Mouse (Mus musculus): ENCODE data around the gene F12. TPM values are rescaled to one million over a fixed set of nuclear protein-coding genes. Genes with fewer than 3 reads are reported as not detected.

F12 gene
- polyA plus RNA-seq, 1 experiment, result 0.03 TPM

DNA sequence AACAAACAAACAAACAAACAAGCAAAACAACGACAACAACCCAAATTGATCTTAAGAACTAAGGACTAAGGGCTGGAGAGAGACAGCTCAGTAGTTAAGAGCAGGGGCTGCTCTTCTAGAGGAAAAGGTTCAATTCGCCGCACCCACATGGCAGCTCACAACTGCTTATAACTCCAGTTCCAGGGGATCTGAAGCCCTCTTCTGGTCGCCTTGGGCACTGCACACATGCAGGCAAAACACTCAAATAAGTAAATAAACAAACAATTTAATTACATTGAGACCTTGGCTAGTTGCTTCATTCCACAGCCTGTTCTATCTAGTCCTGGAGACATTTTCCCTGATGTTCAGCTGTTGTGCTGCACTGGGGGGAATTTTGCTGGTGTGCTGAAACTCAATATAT is 33.7 kb downstream of the F12 start:
- peak overlapping the region; percentile 68 for H3K27ac ChIP-seq (ENCODE audit: insufficient read depth, low read depth, low read length)
- DNase-seq, result peak; percentile 31
- WGBS, result 79% methylated on average over 4 of the region's 4 CpGs

DNA sequence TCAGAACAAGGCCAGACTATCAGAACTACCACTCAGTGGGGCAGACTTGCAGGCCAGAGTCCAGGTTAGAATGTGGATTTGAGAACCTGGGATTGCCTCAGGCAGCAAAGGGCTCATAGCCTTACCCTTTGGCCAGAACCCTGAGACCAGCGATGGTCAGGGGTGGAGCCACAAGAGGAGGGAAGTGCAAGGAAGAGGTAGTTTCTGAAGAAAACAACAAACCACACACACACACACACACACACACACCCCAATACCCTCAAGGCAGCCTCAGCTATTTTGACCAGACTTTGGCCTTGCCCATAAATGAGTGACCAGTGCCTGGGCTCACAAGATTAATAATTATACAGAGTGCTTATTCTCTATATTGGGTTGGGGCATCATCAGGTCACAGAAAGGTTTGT is 35.0 kb downstream of the F12 start:
- WGBS, result 40% methylated on average over 1 of the region's 1 CpGs
- Histone ChIP-seq H3K27ac (ENCODE audit: insufficient read depth, low read depth, low read length) (peak overlapping the region; percentile 95), H3K36me3 (ENCODE audit: control insufficient read depth, insufficient read depth, low read length) (no peaks in the 10 kb centered on the region), H3K4me1 (ENCODE audit: control insufficient read depth, insufficient read depth, low read length) (peaks cover 4% of the 10 kb centered on the region; the same call in 1 of the 2 replicates), H3K27me3 (replicated peaks; ENCODE audit: control insufficient read depth, insufficient read depth, low read length) (no peaks in the 10 kb centered on the region), H3K4me3 (ENCODE audit: insufficient read depth, low read depth, low read length) (no peak overlapping the region)
- peak; percentile 94 for DNase-seq
- TF ChIP-seq POLR2A (IDR thresholded peaks at IDR 0.05; ENCODE audit: low read depth, low read length) (no peak), CTCF (conservative IDR thresholded peaks at IDR 0.05; ENCODE audit: insufficient read depth, insufficient read length, low read depth, low read length) (no peak)

More for the DNA sequence above, 33.7 kb downstream of the F12 start:
- Histone ChIP-seq H3K4me3 (ENCODE audit: insufficient read depth, low read depth, low read length) (no peak overlapping the region), H3K36me3 (ENCODE audit: control insufficient read depth, insufficient read depth, low read length) (no peaks in the 10 kb centered on the region), H3K4me1 (ENCODE audit: control insufficient read depth, insufficient read depth, low read length) (peaks cover 4% of the 10 kb centered on the region; the same call in 1 of the 2 replicates), H3K27me3 (replicated peaks; ENCODE audit: control insufficient read depth, insufficient read depth, low read length) (no peaks in the 10 kb centered on the region)
- no peak for TF ChIP-seq POLR2A (IDR thresholded peaks at IDR 0.05; ENCODE audit: low read depth, low read length)
- peak; percentile 33; the same call in 1 of the 2 replicates for TF ChIP-seq CTCF (conservative IDR thresholded peaks at IDR 0.05; ENCODE audit: insufficient read depth, insufficient read length, low read depth, low read length)

DNA sequence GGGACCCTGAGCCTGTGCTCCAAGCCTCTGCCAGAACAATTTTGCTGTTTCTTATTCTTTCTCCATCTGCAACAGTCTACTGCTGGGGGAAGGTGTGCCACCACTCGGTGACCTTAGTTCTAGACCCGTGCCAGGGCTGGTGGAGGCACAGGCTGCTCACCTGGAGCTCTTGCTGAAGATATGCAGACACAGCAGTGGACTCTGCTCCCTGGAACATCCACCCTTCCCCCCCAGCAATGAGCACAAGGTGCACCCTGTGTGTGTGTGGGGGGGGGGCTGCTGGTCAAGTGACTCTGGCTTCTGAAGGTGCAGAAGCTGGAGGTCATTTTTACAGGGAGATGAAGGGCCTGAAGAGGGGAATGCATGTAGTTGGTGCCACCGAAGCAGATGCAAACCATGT is 35.9 kb downstream of the F12 start:
- DNase-seq, result peak; percentile 96
- Histone ChIP-seq H3K27me3 (replicated peaks; ENCODE audit: control insufficient read depth, insufficient read depth, low read length) (no peaks in the 10 kb centered on the region), H3K27ac (ENCODE audit: insufficient read depth, low read depth, low read length) (peak overlapping the region; percentile 95), H3K4me1 (ENCODE audit: control insufficient read depth, insufficient read depth, low read length) (peaks cover 4% of the 10 kb centered on the region; the same call in 1 of the 2 replicates), H3K36me3 (ENCODE audit: control insufficient read depth, insufficient read depth, low read length) (no peaks in the 10 kb centered on the region), H3K4me3 (ENCODE audit: insufficient read depth, low read depth, low read length) (0 out of 2 replicates have a peak overlapping the region, but pooled peaks have one; percentile 6)
- TF ChIP-seq POLR2A (IDR thresholded peaks at IDR 0.05; ENCODE audit: low read depth, low read length) (no peak), CTCF (conservative IDR thresholded peaks at IDR 0.05; ENCODE audit: insufficient read depth, insufficient read length, low read depth, low read length) (no peak)
- WGBS, result 50% methylated on average over 3 of the region's 3 CpGs

DNA sequence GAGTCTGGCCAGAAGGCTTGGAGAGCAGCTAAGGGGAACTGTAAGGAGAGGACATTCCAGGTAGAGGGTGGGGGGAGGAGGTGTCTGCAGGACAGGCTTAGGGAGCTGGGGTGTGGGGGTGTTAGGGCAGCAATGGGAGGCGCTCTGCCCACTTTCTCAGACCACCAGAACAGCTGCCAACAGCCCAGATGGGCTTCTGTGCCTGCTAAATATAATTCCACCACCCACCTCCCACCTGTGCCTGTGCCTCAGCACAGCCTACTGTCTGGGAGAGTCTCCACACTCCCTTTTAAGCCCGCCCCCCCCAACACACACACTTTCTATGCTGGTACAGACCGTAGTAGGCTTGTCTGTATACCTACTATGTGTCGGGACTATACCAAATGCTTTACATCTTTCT is 44.8 kb downstream of the F12 start:
- H3K4me3 ChIP-seq (ENCODE audit: insufficient read depth, low read depth, low read length), result no peak overlapping the region
- no peak for DNase-seq
- H3K27ac ChIP-seq (ENCODE audit: insufficient read depth, low read depth, low read length), result no peak overlapping the region
- H3K36me3 ChIP-seq (ENCODE audit: control insufficient read depth, insufficient read depth, low read length), result no peaks in the 10 kb centered on the region
- 89% methylated on average over 4 of the region's 4 CpGs for WGBS
- TF ChIP-seq POLR2A (IDR thresholded peaks at IDR 0.05; ENCODE audit: low read depth, low read length), result no peak
- TF ChIP-seq CTCF (conservative IDR thresholded peaks at IDR 0.05; ENCODE audit: insufficient read depth, insufficient read length, low read depth, low read length), result no peak
- no peaks in the 10 kb centered on the region for H3K27me3 ChIP-seq (replicated peaks; ENCODE audit: control insufficient read depth, insufficient read depth, low read length)
- no peaks in the 10 kb centered on the region for H3K4me1 ChIP-seq (ENCODE audit: control insufficient read depth, insufficient read depth, low read length)

DNA sequence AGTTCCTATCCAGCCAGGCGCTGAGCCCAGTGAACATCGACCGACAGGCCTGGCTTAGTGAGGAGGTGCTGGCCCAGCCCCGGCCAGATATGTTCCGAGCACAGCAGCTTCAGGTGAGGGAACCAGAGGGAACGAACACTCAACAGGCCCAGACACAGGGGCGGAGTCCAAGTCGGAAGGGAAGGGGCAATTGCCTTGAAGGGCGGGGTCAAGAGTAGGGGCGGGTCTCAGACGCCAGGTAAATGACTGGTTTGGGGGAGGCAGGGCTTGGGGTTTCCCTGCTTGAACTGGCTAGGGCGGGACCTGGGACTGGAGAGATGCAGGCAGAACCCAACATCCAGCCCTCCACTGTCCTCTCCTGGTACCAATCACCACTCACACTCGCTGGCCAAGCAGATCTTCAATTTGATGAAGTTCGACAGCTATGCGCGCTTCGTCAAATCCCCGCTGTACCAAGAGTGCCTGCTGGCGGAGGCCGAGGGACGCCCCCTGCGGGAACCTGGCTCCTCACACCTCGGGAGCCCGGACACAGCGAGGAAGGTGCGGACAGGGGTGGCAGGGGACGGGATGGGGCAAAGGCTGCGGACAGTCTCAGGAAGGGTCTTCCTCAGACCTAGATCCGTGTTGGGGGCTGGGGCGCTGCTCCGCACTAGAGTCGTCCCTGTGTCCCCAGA is 47.5 kb downstream of the F12 start:
- Histone ChIP-seq H3K4me3 (ENCODE audit: insufficient read depth, low read depth, low read length) (no peak overlapping the region), H3K36me3 (ENCODE audit: control insufficient read depth, insufficient read depth, low read length) (no peaks in the 10 kb centered on the region), H3K4me1 (ENCODE audit: control insufficient read depth, insufficient read depth, low read length) (no peaks in the 10 kb centered on the region), H3K27ac (ENCODE audit: insufficient read depth, low read depth, low read length) (no peak overlapping the region), H3K27me3 (replicated peaks; ENCODE audit: control insufficient read depth, insufficient read depth, low read length) (no peaks in the 10 kb centered on the region)
- DNase-seq, result peak; percentile 62
- WGBS, result 24% methylated on average over 32 of the region's 32 CpGs
- no peak for TF ChIP-seq POLR2A (IDR thresholded peaks at IDR 0.05; ENCODE audit: low read depth, low read length)
- no peak for TF ChIP-seq CTCF (conservative IDR thresholded peaks at IDR 0.05; ENCODE audit: insufficient read depth, insufficient read length, low read depth, low read length)

DNA sequence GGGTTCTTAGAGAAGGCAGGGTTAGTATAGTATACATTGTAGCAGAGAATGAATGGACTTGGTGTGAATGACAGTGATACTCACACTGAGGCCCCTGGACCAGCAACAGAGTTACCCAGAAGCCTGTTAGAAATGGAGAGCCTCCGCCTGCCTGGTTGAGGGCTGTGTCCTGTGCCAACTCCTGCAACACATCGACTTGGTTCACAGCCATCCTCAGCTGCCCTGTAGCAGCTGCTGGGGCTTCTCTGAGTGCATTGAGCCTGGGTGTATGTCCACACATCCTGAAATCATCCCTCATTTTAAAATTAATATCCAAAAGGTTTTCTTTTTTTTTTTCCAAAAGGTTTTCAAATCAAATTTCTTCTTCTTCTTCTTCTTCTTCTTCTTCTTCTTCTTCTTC is 50.7 kb downstream of the F12 start:
- Histone ChIP-seq H3K27me3 (replicated peaks; ENCODE audit: control insufficient read depth, insufficient read depth, low read length) (no peaks in the 10 kb centered on the region), H3K27ac (ENCODE audit: insufficient read depth, low read depth, low read length) (no peak overlapping the region), H3K36me3 (ENCODE audit: control insufficient read depth, insufficient read depth, low read length) (no peaks in the 10 kb centered on the region), H3K4me3 (ENCODE audit: insufficient read depth, low read depth, low read length) (no peak overlapping the region), H3K4me1 (ENCODE audit: control insufficient read depth, insufficient read depth, low read length) (no peaks in the 10 kb centered on the region)
- TF ChIP-seq POLR2A (IDR thresholded peaks at IDR 0.05; ENCODE audit: low read depth, low read length) (no peak), CTCF (conservative IDR thresholded peaks at IDR 0.05; ENCODE audit: insufficient read depth, insufficient read length, low read depth, low read length) (no peak)
- no peak for DNase-seq
- WGBS, result 63% methylated on average over 2 of the region's 2 CpGs

DNA sequence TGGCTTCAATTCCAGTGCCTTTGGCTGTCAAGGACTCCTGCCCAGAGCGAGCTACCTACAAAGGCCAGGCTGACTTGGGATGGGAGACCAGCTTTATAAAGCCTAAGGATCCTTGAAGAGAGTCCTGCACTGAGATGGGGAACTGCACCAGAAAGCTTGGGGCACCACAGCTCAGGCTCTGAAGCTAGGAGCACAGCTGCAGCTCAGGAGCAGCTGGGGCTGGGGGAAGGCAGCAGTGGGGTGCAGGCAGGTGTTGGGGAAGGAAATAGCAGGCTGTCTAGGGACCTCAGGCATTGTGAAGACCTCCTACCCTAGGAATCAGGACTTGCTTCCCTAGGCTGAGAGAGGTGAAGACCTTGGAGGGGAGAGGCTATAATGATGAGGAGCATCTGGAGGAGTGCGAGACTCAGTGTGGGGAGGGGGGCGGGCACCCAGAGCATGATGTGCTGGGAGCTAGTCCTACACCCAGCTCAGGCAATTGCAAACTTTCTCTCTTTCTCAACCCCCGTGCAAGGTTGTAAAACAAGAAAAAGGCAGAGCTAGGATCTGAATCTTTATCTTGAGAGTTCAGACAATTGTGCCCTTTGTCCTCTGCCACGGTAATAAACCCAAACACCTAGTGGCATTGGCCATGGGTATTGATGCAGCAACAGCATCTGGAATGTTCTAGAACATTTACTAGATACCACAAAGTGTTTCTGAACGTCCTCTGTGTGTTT is 52.2 kb downstream of the F12 start:
- DNase-seq, result no peak
- H3K36me3 ChIP-seq (ENCODE audit: control insufficient read depth, insufficient read depth, low read length), result no peaks in the 10 kb centered on the region
- WGBS, result 59% methylated on average over 6 of the region's 6 CpGs
- H3K27ac ChIP-seq (ENCODE audit: insufficient read depth, low read depth, low read length), result no peak overlapping the region
- H3K27me3 ChIP-seq (replicated peaks; ENCODE audit: control insufficient read depth, insufficient read depth, low read length), result no peaks in the 10 kb centered on the region
- H3K4me1 ChIP-seq (ENCODE audit: control insufficient read depth, insufficient read depth, low read length), result no peaks in the 10 kb centered on the region
- no peak overlapping the region for H3K4me3 ChIP-seq (ENCODE audit: insufficient read depth, low read depth, low read length)
- TF ChIP-seq CTCF (conservative IDR thresholded peaks at IDR 0.05; ENCODE audit: insufficient read depth, insufficient read length, low read depth, low read length) (no peak), POLR2A (IDR thresholded peaks at IDR 0.05; ENCODE audit: low read depth, low read length) (no peak)

Data from kidney, adult 2 months (tissue).